Mouse (Mus musculus): ENCODE data around the gene Slc17a5. TPM values are rescaled to one million over a fixed set of nuclear protein-coding genes. Genes with fewer than 3 reads are reported as not detected.
A peak's percentile ranks its signal among the peaks of the same experiment; 100 is the strongest.

Slc17a5 gene
- polyA plus RNA-seq (2012; rRNA removed) = 13.7 and 14.0 TPM in 2 replicates

DNA sequence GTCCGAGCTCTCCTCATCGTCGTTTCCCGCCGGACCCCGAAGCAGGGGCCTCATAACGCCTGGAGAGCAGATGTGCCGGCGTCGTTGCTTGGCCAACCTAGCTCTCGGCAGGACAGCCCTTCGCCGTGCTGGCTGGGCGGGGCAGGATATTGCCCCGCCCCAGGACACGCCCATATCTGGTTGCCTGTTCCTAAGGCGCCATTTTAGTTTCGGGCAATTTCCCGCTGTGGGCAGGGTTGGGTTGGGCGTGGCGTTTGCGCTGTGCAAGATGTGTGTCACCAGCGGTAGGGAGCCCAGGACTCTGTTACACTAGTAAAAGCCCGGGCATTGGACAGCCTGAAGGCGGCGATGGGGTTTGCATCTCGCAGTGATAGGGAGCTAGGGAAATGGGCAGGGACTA is at the start of gene Slc17a5:
Slc17a5 (minus strand) TSS at position 128 of the 400 bp plus-strand sequence.
- H3K4me3 ChIP-seq (replicated peaks; ENCODE audit: insufficient read depth, low read depth, low read length) = peak within 1 kb of the TSS; percentile 95
- TF ChIP-seq POLR2A (IDR thresholded peaks at IDR 0.05; ENCODE audit: borderline replicate concordance, insufficient read depth, low read length) (peak; percentile 66), CTCF (IDR thresholded peaks at IDR 0.05; ENCODE audit: borderline replicate concordance, insufficient read depth, low read depth, low read length) (no peak)
- peak within 1 kb of the TSS; percentile 41; the same call in 1 of the 2 replicates for H3K27ac ChIP-seq (ENCODE audit: insufficient read depth, low read length)
- H3K4me1 ChIP-seq (ENCODE audit: control insufficient read depth, insufficient read depth, low read length) = no peaks in the 10 kb centered on the region
- DNase-seq = peak; percentile 90 to 91
- no peaks in the 10 kb centered on the region for H3K27me3 ChIP-seq (ENCODE audit: control insufficient read depth, insufficient read depth, low read length)
- under 1% methylated on average over 27 of the region's 27 CpGs for WGBS

DNA sequence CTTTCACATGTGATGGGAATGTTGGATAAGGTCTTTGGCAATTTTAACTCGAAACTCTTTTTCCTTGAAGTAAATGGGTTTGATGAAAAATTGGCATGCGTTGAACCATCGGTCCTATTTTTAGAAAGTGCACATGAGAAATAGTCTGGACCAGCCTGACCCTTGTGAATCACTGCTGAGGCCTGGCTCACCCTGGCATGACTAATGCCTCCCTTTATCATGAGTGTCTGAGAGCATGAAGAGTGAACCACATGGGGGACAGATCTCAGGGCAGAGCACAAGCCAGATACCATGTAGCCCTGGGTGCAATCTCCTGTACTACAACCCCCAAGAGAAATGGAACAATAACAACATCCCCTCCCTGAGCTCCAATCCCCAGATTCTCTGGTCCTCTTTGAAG is 46.1 kb upstream of the Slc17a5 start:
- Histone ChIP-seq H3K27me3 (ENCODE audit: control insufficient read depth, insufficient read depth, low read length) (no peaks in the 10 kb centered on the region), H3K4me1 (ENCODE audit: control insufficient read depth, insufficient read depth, low read length) (no peaks in the 10 kb centered on the region), H3K27ac (ENCODE audit: insufficient read depth, low read length) (no peak overlapping the region), H3K4me3 (replicated peaks; ENCODE audit: insufficient read depth, low read depth, low read length) (no peak overlapping the region)
- 89% methylated on average over 3 of the region's 3 CpGs for WGBS
- TF ChIP-seq CTCF (IDR thresholded peaks at IDR 0.05; ENCODE audit: borderline replicate concordance, insufficient read depth, low read depth, low read length) = no peak
- TF ChIP-seq POLR2A (IDR thresholded peaks at IDR 0.05; ENCODE audit: borderline replicate concordance, insufficient read depth, low read length) = no peak
- DNase-seq = no peak

DNA sequence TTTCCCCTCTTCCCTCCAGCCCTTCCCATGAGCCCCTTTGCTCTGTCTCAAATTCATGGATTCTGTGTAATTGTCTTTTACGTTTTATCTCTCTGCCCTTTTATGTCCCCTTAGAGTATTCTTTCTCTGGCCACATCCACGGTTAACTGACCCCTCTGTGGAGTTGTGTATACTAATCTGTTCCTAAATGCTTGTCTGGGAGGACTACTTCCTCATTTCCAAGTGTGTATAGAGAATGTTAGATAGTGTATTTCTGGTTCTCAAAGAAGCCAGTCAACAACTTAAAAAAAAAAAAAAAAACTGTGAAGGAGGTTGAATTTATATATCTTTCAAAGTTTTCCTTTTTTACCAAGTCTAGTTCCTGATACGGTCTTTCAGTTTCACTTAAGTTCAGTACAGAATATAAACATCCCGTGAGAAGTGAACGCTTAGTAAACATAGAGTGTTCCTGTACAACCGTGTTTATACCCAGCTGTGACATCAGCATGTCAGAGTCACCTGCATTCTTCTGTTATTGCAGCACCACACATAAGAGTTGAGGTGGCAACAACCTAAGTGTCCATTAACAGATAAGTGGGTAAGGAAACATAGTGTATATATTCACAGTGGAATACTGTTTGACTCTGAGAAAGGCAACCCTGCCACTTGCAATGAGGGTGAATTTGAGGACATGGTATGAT is 44.1 kb upstream of the Slc17a5 start:
- Histone ChIP-seq H3K27ac (ENCODE audit: insufficient read depth, low read length) (no peak overlapping the region), H3K4me3 (replicated peaks; ENCODE audit: insufficient read depth, low read depth, low read length) (no peak overlapping the region), H3K4me1 (ENCODE audit: control insufficient read depth, insufficient read depth, low read length) (no peaks in the 10 kb centered on the region), H3K27me3 (ENCODE audit: control insufficient read depth, insufficient read depth, low read length) (no peaks in the 10 kb centered on the region)
- TF ChIP-seq POLR2A (IDR thresholded peaks at IDR 0.05; ENCODE audit: borderline replicate concordance, insufficient read depth, low read length) = no peak
- no peak for TF ChIP-seq CTCF (IDR thresholded peaks at IDR 0.05; ENCODE audit: borderline replicate concordance, insufficient read depth, low read depth, low read length)
- 82% methylated on average over 6 of the region's 6 CpGs for WGBS
- no peak for DNase-seq

DNA sequence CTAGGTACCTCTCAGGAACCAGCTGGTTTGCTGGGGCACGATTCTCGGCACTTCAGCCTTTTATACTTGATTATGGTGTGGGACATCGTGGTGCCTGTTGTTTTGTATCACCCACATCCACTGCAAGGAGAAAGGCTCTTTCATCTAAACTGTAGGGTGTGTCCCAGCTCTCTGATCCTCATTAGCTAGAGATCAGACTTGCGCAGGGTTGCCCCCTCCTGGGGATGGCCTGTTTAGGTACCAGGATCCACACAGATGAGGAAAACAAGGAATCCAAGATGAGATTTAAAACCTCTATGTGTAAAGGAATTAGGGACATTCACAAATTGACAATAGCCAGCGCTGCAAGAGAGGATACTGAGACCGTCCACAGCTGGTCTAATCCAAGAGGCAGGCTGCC is 42.1 kb upstream of the Slc17a5 start:
- H3K27ac ChIP-seq (ENCODE audit: insufficient read depth, low read length) = no peak overlapping the region
- TF ChIP-seq CTCF (IDR thresholded peaks at IDR 0.05; ENCODE audit: borderline replicate concordance, insufficient read depth, low read depth, low read length) (no peak), POLR2A (IDR thresholded peaks at IDR 0.05; ENCODE audit: borderline replicate concordance, insufficient read depth, low read length) (no peak)
- H3K27me3 ChIP-seq (ENCODE audit: control insufficient read depth, insufficient read depth, low read length) = no peaks in the 10 kb centered on the region
- H3K4me1 ChIP-seq (ENCODE audit: control insufficient read depth, insufficient read depth, low read length) = no peaks in the 10 kb centered on the region
- DNase-seq = no peak
- H3K4me3 ChIP-seq (replicated peaks; ENCODE audit: insufficient read depth, low read depth, low read length) = no peak overlapping the region
- WGBS = 67% methylated on average over 6 of the region's 6 CpGs

DNA sequence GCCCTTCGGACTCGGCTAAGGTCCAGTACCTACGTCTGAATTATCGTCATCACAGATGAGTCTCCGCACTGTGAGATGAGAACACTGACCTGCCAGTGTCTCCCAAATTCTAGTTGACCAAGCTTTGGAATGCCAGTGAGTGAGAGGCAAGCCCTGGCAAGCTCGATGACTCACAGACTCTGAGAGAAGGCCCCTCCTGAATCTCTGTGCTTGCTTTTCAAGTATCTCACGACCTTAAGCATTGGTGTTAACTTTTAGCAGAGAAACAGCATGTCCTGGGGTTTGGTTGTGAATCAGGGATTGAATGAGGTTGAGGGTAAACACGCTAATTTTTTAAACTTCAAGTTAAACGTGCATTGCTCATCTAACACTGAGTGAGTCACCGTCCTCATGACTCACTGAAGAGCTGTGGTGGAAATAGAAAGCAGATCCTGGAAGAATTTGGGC is 35.5 kb upstream of the Slc17a5 start:
- DNase-seq = no peak
- no peak overlapping the region for H3K27ac ChIP-seq (ENCODE audit: insufficient read depth, low read length)
- no peak overlapping the region for H3K4me3 ChIP-seq (replicated peaks; ENCODE audit: insufficient read depth, low read depth, low read length)
- H3K27me3 ChIP-seq (ENCODE audit: control insufficient read depth, insufficient read depth, low read length) = no peaks in the 10 kb centered on the region
- WGBS = 82% methylated on average over 10 of the region's 10 CpGs
- no peak for TF ChIP-seq POLR2A (IDR thresholded peaks at IDR 0.05; ENCODE audit: borderline replicate concordance, insufficient read depth, low read length)
- no peak for TF ChIP-seq CTCF (IDR thresholded peaks at IDR 0.05; ENCODE audit: borderline replicate concordance, insufficient read depth, low read depth, low read length)
- no peaks in the 10 kb centered on the region for H3K4me1 ChIP-seq (ENCODE audit: control insufficient read depth, insufficient read depth, low read length)

DNA sequence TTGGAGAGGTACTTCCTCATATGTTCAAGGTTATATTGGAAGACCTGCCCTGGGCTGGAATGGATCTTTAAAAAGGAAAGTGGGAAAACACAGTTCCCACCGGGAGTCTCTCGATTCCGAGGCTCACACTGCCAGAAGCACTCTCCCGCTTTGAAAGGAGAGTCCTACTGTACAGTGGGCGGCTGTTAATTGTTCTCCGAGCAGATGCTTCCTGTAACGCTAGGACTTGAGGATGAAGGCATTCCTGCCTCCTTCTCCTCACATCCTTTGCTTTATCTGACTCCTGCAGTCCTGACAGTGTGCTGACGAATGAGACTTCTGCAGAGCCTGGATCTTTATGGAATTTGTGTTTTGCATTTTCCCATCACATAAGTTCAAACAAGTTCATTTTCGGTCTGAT is 31.4 kb upstream of the Slc17a5 start:
- no peaks in the 10 kb centered on the region; the same call in none of the 2 replicates for H3K4me1 ChIP-seq (ENCODE audit: control insufficient read depth, insufficient read depth, low read length)
- TF ChIP-seq CTCF (IDR thresholded peaks at IDR 0.05; ENCODE audit: borderline replicate concordance, insufficient read depth, low read depth, low read length) = no peak
- TF ChIP-seq POLR2A (IDR thresholded peaks at IDR 0.05; ENCODE audit: borderline replicate concordance, insufficient read depth, low read length) = no peak
- no peak overlapping the region for H3K27ac ChIP-seq (ENCODE audit: insufficient read depth, low read length)
- peaks cover 1% of the 10 kb centered on the region; the same call in 1 of the 2 replicates for H3K27me3 ChIP-seq (ENCODE audit: control insufficient read depth, insufficient read depth, low read length)
- no peak for DNase-seq
- no peak overlapping the region for H3K4me3 ChIP-seq (replicated peaks; ENCODE audit: insufficient read depth, low read depth, low read length)
- 85% methylated on average over 9 of the region's 9 CpGs for WGBS

DNA sequence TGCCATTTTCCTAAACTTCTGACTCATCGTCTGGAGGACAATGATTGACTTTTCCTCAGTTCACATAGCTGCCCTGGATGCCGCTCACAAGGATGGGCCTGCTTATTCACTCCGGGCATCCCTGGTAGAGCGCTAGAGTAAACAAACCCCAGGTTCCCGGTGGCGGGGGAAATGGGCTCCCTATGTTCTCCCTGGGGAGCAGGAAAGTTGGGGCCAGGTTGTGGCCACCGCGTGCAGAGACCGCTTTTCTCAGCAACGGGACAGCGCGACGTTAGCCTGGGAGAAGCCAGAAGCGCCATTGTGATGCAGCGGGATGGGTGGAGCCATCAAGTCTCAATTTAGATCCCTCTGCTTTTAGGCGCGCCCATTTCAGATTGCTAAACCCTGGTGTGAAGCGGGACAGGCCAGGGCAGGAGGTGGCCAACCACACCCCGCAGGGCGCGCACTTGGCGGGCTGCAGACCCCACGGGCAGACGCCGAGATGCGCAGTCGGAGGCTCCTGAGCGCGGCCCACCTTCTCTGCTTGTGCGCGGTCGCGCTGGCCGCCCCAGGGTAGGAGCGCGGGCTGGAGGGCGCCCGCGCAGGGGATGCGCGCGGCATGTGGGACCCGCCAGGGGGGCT is 27.7 kb upstream of the Slc17a5 start, which contains the start of gene Cd109:
Cd109 (plus strand) TSS at position 146 of the 621 bp plus-strand sequence.
- TF ChIP-seq CTCF (IDR thresholded peaks at IDR 0.05; ENCODE audit: borderline replicate concordance, insufficient read depth, low read depth, low read length) (no peak), POLR2A (IDR thresholded peaks at IDR 0.05; ENCODE audit: borderline replicate concordance, insufficient read depth, low read length) (no peak)

More for the DNA sequence above, 27.7 kb upstream of the Slc17a5 start, which contains the start of gene Cd109:
- peak; percentile 17 to 37 for DNase-seq
- H3K4me3 ChIP-seq (replicated peaks; ENCODE audit: insufficient read depth, low read depth, low read length) = peak within 1 kb of the TSS; percentile 81
- no peaks in the 10 kb centered on the region; the same call in none of the 2 replicates for H3K4me1 ChIP-seq (ENCODE audit: control insufficient read depth, insufficient read depth, low read length)
- peaks cover 1% of the 10 kb centered on the region; the same call in 1 of the 2 replicates for H3K27me3 ChIP-seq (ENCODE audit: control insufficient read depth, insufficient read depth, low read length)
- H3K27ac ChIP-seq (ENCODE audit: insufficient read depth, low read length) = no peak within 1 kb of the TSS
- under 1% methylated on average over 43 of the region's 43 CpGs for WGBS
